Mouse (Mus musculus) heart, adult 8-10 months (tissue): ENCODE measurements around the gene Lrrc34. TPM values are rescaled to one million over a fixed set of nuclear protein-coding genes. Genes with fewer than 3 reads are reported as not detected.

ENCODE experiments used
- DNase-seq: peaks from one replicate; pipeline ENCODE4 v3.0.0; 2022; ENCODE audit warnings: low spot score
- total RNA-seq, 4 experiments: library from RNA; stranded (reverse); gene quantifications; 2 replicates each; pipeline ENCODE4 v1.2.4; 2022

Gene Lrrc34
- not detected for total RNA-seq

- DNase-seq, result no peak
Observed at GRCm38 (mm10) chr3:30647440-30648090, at the start of gene Lrrc34. Lrrc34 (minus strand) TSS chr3:30647869.

- peak; percentile 28 for DNase-seq
Observed at GRCm38 (mm10) chr3:30696346-30696745, 48.7 kb upstream of the Lrrc34 start.

DNA sequence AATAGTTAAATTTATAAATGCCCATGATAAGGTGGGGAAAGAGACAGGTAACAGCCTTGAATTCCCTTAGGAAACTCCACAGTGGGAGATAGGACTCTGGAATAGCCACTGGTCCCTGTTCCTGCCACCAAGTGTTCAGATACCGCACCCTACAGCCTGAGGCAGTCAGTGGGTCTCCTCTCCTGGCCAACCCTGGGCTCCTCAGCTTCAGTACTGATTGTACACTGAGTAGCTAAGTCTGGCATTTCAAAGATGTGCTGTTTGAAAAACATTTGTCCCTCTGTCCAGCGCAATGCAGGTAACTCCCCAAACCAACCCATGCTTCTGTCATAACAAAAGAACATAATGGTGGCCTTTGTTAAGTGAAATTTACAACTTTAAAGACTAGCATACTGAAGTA, 48.0 kb upstream of the Lrrc34 start:
- DNase-seq, result no peak

DNA sequence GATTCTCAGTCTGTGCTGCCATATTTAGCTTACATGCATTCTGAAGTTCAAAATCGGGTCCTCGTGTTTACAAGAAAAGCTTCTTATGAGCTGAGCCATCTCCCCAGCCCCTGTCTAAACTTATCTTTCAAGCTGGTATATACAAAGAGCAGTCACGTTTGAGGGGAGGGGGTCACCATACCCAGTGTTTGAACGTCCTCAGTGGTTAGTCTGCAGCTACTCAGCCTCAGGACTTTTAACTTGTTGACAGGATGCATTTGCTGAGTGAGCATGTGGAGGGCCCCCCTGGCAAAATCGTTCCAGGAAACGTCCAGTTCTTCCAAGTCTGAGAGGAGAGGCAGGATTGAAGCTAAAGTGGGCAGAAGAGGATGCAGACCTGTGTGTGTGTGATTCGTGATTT, 43.3 kb upstream of the Lrrc34 start:
- DNase-seq, result no peak

DNA sequence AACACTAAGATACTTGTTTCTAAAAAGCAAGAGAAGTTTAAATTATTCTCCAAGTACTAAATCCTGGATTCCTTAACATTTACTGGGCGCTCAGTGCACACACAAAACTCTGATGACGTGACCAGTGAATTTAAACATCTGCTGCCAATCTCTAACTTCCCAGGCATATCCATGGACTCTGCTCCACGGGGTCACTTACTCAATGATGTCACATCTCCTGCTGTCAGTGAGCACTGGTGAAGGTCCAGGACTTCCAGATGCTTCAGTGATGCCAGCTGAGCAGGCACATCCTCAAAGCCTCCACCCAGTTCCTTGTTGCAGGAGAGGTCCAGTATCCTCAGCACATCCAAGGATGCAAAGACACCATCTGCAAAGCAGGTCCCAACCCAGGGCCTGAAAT, 39.5 kb upstream of the Lrrc34 start:
- DNase-seq, result no peak

DNA sequence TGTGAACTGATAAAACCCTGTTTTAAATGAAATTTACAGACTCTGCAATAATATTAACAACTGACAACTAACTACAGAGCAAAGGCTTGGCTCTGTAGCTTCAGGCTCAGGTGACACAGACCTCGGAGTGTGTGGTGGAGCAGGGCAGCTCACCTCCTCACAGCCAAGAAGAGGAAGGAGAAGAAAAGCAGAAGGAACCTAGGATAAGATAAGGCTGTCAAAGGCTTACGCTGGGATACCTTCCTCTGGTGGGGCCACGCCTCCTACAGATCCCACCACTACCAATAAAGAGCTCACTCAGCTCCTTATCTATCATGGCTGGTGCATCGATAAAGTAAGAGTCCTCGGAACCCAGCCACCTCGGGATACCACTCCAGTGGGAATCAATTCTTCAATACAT, 35.5 kb upstream of the Lrrc34 start:
- DNase-seq, result no peak

GRCm38 (mm10) chr3:30658486-30658885, 10.8 kb upstream of the Lrrc34 start:
- no peak for DNase-seq

- no peak for DNase-seq
Observed at GRCm38 (mm10) chr3:30655937-30656336, 8.3 kb upstream of the Lrrc34 start.

DNA sequence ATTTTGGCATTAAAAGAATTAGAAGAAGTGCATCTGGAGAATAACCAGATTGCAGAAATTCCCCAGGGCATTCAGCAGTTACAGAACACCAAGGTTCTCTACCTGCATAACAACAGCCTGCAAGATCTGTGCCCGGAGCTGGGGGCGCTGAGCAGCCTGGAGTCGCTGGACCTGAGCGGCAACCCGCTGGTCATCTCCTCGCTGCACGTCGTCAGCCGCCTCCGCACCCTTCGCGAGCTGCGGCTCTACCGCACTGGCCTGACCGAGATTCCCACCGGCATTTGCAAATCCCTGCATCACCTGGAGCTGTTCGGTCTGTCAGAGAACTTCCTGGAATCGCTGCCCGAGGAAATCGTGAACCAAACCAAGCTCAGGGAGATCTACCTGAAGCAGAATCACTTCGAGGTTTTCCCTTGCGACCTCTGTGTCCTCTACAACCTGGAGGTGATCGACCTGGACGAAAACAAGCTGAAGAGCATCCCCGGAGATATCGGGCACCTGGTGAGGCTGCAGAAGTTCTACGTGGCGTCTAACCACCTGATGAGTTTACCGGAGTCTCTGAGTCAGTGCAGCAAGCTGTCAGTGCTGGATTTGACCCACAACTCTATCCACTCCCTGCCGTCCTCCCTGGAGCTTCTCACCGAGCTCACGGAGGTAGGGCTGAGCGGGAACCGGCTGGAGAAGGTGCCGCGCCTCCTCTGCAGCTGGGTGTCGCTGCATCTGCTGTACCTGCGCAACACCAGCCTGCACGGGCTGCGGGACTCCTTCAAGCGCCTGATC, 2.6 kb upstream of the Lrrc34 start:
- no peak for DNase-seq

DNA sequence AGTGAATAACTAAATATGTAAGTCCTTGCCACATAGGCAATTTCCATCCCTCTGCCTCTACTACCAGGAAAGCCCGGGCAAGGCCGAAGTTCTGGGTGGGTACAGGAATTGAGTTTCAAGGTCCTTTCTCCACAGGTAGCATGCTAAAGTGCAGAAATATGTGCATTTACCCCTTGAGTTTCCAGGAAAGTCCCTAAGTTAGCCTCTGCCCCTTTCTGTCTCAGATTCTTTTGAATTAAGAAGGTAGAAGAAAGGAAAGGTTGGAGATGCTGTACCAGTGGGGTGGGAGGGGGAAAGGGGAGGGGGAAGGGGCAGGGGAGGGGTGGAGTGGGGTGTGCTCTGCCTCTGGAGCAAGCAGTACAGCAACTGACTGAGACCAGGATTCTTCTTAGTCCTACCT, 797 bp upstream of the Lrrc34 start:
- no peak for DNase-seq

DNA sequence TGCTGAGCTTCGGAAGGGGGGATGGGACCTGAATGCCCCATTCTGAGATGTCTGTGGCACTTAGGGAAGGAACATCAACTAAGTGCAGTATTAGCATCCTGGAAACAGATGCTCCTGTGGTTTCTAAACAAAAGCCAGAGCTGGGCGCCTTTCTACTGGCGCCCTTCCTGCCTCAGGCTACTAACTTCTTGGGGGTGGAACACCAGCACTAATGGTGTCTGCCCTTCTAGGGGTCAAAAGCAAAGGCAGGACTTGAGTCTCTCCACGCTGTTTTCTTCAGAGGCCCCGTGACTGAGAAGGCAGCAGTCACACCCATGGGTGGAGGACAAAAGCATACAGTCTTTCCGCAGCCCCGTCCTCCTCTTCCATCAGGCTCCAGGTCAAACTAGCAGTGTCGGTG, 908 bp downstream of the Lrrc34 start:
- DNase-seq, result no peak

DNA sequence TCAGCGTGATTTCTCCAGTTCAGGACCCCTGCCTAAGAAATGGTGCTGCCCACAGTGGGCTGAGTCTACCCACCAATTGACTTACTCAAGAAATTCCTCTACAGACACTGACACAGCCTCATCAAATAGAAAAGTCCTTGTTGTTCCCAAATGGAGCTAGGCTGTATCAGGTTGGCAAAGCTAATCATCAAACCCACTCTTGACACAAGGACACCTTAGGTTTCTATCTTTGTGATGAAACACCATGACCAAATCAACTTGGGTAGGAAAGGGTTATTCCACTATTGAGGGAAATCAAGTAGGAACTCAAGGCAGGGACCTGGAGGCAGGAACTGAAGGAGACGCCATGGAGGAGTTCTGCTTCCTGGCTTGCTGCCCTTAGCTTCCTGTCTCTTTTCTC, 3.5 kb downstream of the Lrrc34 start, which contains the start of gene Lrriq4:
Gene Lrriq4, plus strand, starts transcription at position 301 of the 400 bp plus-strand sequence.
- DNase-seq, result no peak

DNA sequence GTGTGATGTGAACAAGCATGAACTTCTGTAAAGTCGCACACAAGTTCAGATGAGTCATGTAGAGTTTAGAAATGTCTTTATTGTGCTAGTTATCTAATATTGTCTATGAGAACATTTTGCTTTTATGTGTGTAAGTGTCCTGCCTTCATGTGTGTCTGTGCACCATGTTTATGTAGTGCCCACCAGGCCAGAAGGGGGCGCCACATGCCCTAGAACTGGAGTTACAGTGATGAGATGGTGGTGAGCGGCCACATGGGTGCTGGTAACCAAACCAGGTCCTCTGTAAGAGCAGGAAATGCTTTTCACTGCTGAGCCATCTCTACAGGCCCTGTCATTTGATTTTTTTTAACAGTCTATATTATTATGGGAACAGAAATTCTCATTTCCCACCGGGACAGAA, 12.0 kb downstream of the Lrrc34 start:
- no peak for DNase-seq

DNA sequence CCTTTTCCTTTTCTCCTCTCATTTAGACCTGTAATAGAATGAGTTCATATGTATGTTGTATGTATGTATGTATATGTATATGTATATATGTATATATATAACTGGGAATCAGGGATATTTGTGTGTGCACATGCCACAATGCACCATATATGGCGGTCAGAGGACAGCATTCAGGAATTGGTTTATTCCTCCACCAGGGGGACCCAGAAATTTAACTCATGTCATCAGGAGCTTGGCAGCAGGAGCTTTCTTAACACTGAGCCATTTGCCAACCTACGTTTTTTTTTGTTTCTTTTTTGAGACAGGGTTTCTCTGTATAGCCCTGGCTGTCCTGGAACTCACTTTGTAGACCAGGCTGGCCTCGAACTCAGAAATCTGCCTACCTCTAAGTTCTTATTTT, 14.0 kb downstream of the Lrrc34 start:
- DNase-seq, result no peak

DNA sequence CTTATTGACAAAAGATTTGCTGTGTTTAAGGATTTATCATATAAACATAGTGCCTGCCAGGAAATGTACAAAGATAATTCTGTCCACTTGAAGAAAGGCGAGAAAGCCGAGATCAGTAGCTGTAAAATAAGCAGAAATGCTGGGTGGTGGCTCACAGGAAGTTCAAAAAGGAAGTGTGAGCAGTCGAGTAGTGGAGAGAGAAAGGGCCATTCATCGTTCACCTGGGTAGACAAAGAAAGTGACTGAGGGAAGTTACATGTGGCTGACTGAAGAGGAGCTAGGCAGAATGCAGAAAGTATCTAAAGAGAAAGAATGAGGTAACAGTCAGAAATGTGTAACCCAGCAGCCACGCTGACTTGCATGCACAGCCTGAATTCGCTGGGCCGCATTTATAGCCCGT, 27.5 kb downstream of the Lrrc34 start:
- no peak for DNase-seq

DNA sequence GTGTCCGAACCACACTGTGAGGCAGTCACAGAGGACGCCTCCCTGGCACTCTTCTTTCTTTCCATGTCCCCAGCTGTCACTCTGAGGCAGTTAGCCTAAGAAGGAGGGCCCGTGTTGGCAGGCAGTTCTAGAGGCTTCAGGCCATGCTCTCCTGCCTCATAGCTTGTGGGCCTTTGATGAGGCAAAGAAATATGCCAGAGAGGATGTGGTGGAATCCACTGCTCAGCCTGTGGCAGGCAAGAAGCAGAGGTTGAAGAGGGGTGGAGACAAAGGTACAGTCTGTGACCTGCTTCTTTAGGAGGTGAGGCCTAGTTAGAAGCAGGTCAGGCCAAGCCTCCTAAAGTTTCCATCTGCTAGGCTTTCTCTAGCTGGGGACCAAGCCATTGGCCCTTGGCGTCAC, 36.7 kb downstream of the Lrrc34 start:
- no peak for DNase-seq

- DNase-seq, result no peak
Observed at GRCm38 (mm10) chr3:30608999-30609398, 38.7 kb downstream of the Lrrc34 start.

- no peak for DNase-seq
Observed at GRCm38 (mm10) chr3:30603256-30603655, 44.4 kb downstream of the Lrrc34 start.

DNA sequence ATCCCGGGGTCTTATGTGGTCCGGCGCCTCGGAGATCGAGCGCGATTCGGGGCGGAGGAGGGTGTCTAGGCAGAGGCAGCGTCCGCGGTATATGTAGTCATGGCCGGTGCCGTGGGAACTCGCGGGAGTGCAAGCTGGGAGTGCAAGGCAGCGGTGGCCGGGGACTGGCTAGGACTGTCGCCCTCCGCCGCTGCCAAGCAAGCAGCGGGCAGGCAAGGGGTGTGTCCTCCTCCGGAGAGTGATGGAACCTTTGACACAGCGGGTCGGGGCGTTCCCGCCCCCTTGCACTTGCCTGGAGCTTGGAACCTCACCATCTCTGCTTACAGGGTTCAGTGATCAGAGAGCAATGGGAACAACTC, 45.0 kb downstream of the Lrrc34 start:
- no peak for DNase-seq

- peak; percentile 98 for DNase-seq
Observed at GRCm38 (mm10) chr3:30602065-30602739, 45.5 kb downstream of the Lrrc34 start, which contains the start of gene Mynn. Mynn (plus strand) TSS chr3:30602065.

DNA sequence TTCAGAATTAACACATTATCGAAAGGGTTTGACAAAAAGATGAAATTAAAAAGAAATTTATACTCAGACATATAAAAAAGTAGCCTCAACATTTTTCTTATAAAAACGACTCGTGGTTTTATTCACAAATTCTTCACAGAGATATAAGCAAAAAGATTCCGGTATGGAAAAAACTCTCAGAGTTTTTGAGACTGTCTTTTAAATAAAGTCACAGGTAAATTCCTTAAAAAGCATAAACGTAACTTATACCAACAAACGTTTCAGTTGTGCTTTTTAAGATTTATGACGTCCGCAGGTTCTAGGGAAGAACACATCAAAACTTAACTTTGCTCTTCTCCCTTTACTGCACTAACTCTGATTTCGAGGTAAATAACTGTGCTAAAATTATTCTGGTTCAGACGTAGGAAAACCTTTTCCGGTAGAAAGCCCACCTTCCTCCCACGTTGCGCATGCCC, 46.0 kb downstream of the Lrrc34 start:
- no peak for DNase-seq

- DNase-seq, result peak; percentile 96
Observed at GRCm38 (mm10) chr3:30601175-30601574, 46.5 kb downstream of the Lrrc34 start.

DNA sequence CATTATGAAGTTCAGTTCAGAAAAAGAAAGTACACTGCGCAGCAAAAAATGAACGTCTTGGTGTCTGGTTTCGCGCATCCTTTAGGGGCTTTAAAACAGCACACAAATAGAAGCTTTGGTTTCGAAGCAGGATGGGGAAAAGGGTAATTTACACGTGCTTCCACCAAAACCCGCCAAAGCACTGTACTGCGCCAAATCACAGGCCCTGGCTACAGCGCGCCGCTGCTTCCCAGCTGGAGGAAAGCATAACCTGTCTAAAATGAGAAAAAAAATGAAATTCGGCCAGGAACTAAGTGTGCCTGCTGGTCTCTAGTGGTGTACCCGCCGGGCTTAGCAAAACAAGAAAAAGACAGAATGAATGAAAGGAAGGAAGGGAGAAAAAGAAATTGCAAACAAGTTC, 47.0 kb downstream of the Lrrc34 start:
- peak; percentile 37 for DNase-seq
